8 mouse cellular contexts compared by ENCODE assay signal in genomic region chr5:21264352-21265021, GRCm38 (mm10).
DNase-seq lines count a peak whose midpoint lies in the region; ATAC-seq lines count a peak whose summit lies in the region.
"Had no signal": no experiment of that assay in that cellular context is flagged by ENCODE, and none has a peak within 500 bp of the region (broad histone marks: within the 10 kb centered on the region; RNA-seq: fewer than 3 reads in every experiment).

No protein-coding gene starts in this region.

- no peaks in the 10 kb centered on the region for H3K9me3 ChIP-seq in neural tube, embryonic 11.5 days (ENCODE audit: control insufficient read depth, low read length)
- H3K9me3 ChIP-seq in forebrain, embryonic 11.5 days (ENCODE audit: control insufficient read depth, low read length): no peaks in the 10 kb centered on the region
- no peaks in the 10 kb centered on the region for H3K9me3 ChIP-seq in hindbrain, embryonic 14.5 days (ENCODE audit: control insufficient read depth, low read length)
- no peaks in the 10 kb centered on the region for H3K9me3 ChIP-seq in neural tube, embryonic 15.5 days (replicated peaks)

- 91% methylated on average over 8 of the region's 8 CpGs for WGBS in neural tube, embryonic 11.5 days
- WGBS in forebrain, embryonic 11.5 days: 81% methylated on average over 8 of the region's 8 CpGs
- WGBS in hindbrain, embryonic 14.5 days: 64% methylated on average over 8 of the region's 8 CpGs
- WGBS in neural tube, embryonic 15.5 days: 70% methylated on average over 8 of the region's 8 CpGs

- no peaks in the 10 kb centered on the region for H3K27me3 ChIP-seq in neural tube, embryonic 11.5 days (ENCODE audit: control insufficient read depth, insufficient read depth, low read length)
- no peaks in the 10 kb centered on the region for H3K27me3 ChIP-seq in forebrain, embryonic 11.5 days (ENCODE audit: control insufficient read depth, insufficient read depth, low read length)
- no peaks in the 10 kb centered on the region for H3K27me3 ChIP-seq in hindbrain, embryonic 14.5 days (ENCODE audit: control insufficient read depth, insufficient read depth, low read length)
- no peaks in the 10 kb centered on the region for H3K27me3 ChIP-seq in neural tube, embryonic 15.5 days (replicated peaks)

- DNase-seq in neural tube, embryonic 11.5 days (ENCODE audit: low spot score): no peak
- DNase-seq in neural tube, embryonic 10.5 days (ENCODE audit: extremely low spot score, low spot score): no peak
- DNase-seq in forebrain, embryonic 11.5 days (ENCODE audit: low spot score): no peak
- DNase-seq in hindbrain, embryonic 14.5 days (ENCODE audit: low spot score): no peak
- DNase-seq in testis, postnatal 10 days (ENCODE audit: low spot score): no peak
- no peak for DNase-seq in kidney, adult 8-10 months

- H3K36me3 ChIP-seq in neural tube, embryonic 11.5 days (ENCODE audit: control insufficient read depth, insufficient read depth, low read length): no peaks in the 10 kb centered on the region
- H3K36me3 ChIP-seq in forebrain, embryonic 11.5 days (ENCODE audit: control insufficient read depth, insufficient read depth, low read length): no peaks in the 10 kb centered on the region
- no peaks in the 10 kb centered on the region for H3K36me3 ChIP-seq in hindbrain, embryonic 14.5 days (replicated peaks; ENCODE audit: control insufficient read depth, insufficient read depth)
- H3K36me3 ChIP-seq in neural tube, embryonic 15.5 days: no peaks in the 10 kb centered on the region

- H3K9ac ChIP-seq in neural tube, embryonic 11.5 days (ENCODE audit: low read length): no peak overlapping the region
- H3K9ac ChIP-seq in forebrain, embryonic 11.5 days (ENCODE audit: low read length): no peak overlapping the region
- H3K9ac ChIP-seq in hindbrain, embryonic 14.5 days: no peak overlapping the region
- H3K9ac ChIP-seq in neural tube, embryonic 15.5 days (replicated peaks): no peak overlapping the region
- H3K9ac ChIP-seq: liver, embryonic 14.5 days had no signal

- no peak overlapping the region for H3K27ac ChIP-seq in neural tube, embryonic 11.5 days (ENCODE audit: low read depth, low read length)
- no peak overlapping the region for H3K27ac ChIP-seq in forebrain, embryonic 11.5 days (ENCODE audit: low read depth, low read length)
- peak overlapping the region; percentile 72 for H3K27ac ChIP-seq in hindbrain, embryonic 14.5 days
- H3K27ac ChIP-seq in neural tube, embryonic 15.5 days (replicated peaks): no peak overlapping the region
- H3K27ac ChIP-seq: liver, embryonic 14.5 days had no signal

- H3K4me3 ChIP-seq in neural tube, embryonic 11.5 days (ENCODE audit: low read depth, low read length): no peak overlapping the region
- no peak overlapping the region for H3K4me3 ChIP-seq in forebrain, embryonic 11.5 days (ENCODE audit: low read depth, low read length)
- no peak overlapping the region for H3K4me3 ChIP-seq in hindbrain, embryonic 14.5 days (replicated peaks; ENCODE audit: low read length)
- H3K4me3 ChIP-seq in neural tube, embryonic 15.5 days (replicated peaks): no peak overlapping the region

- H3K4me2 ChIP-seq in neural tube, embryonic 11.5 days (ENCODE audit: low read depth): no peak overlapping the region
- H3K4me2 ChIP-seq in forebrain, embryonic 11.5 days (ENCODE audit: low read depth, low read length, severe bottlenecking): no peak overlapping the region
- H3K4me2 ChIP-seq in hindbrain, embryonic 14.5 days (replicated peaks): no peak overlapping the region
- H3K4me2 ChIP-seq in neural tube, embryonic 15.5 days: no peak overlapping the region

- peak; percentile 62 for ATAC-seq in neural tube, embryonic 11.5 days (ENCODE audit: insufficient read depth, low FRiP score, low TSS enrichment)
- peak; percentile 52 for ATAC-seq in forebrain, embryonic 11.5 days (replicated peaks; ENCODE audit: low FRiP score)
- ATAC-seq in hindbrain, embryonic 14.5 days (ENCODE audit: low FRiP score): peak; percentile 47; the same call in 1 of the 2 replicates
- peak; percentile 53; the same call in 1 of the 2 replicates for ATAC-seq in neural tube, embryonic 15.5 days (ENCODE audit: low FRiP score)

- peaks cover 6% of the 10 kb centered on the region for H3K4me1 ChIP-seq in neural tube, embryonic 11.5 days (ENCODE audit: control insufficient read depth, insufficient read depth, low read length)
- H3K4me1 ChIP-seq in forebrain, embryonic 11.5 days (replicated peaks; ENCODE audit: control insufficient read depth, insufficient read depth, low read length): peaks cover 3% of the 10 kb centered on the region; the same call in 1 of the 2 replicates
- H3K4me1 ChIP-seq in hindbrain, embryonic 14.5 days (replicated peaks; ENCODE audit: control insufficient read depth, insufficient read depth, low read length): peaks cover 6% of the 10 kb centered on the region; the same call in 1 of the 2 replicates
- peaks cover 30% of the 10 kb centered on the region for H3K4me1 ChIP-seq in neural tube, embryonic 15.5 days
